Comparison of ENCODE assay signal across 20 mouse cellular contexts in genomic region chr11:113373331-113373730, GRCm38 (mm10).
A peak's percentile ranks its signal among the peaks of the same experiment; 100 is the strongest.
DNase-seq lines count a peak whose midpoint lies in the region; ATAC-seq and TF ChIP-seq lines count a peak whose summit lies in the region.
"Had no signal": no experiment of that assay in that cellular context is flagged by ENCODE, and none has a peak within 500 bp of the region (broad histone marks: within the 10 kb centered on the region; RNA-seq: fewer than 3 reads in every experiment).

No protein-coding gene starts in this region.

- H3K4me2 ChIP-seq in hindbrain, embryonic 15.5 days: no peak overlapping the region
- no peak overlapping the region for H3K4me2 ChIP-seq in hindbrain, embryonic 12.5 days (replicated peaks)
- H3K4me2 ChIP-seq in midbrain, postnatal 0 days (ENCODE audit: low read depth, low read length, poor library complexity, severe bottlenecking): no peak overlapping the region
- H3K4me2 ChIP-seq in midbrain, embryonic 15.5 days: no peak overlapping the region
- no peak overlapping the region for H3K4me2 ChIP-seq in liver, embryonic 12.5 days
- H3K4me2 ChIP-seq: embryonic facial prominence, embryonic 15.5 days; forebrain, embryonic 15.5 days; limb, embryonic 12.5 days; liver, embryonic 11.5 days; midbrain, embryonic 13.5 days had no signal

- H3K27me3 ChIP-seq in hindbrain, embryonic 15.5 days: no peaks in the 10 kb centered on the region
- H3K27me3 ChIP-seq in hindbrain, embryonic 12.5 days: no peaks in the 10 kb centered on the region
- no peaks in the 10 kb centered on the region for H3K27me3 ChIP-seq in midbrain, postnatal 0 days (ENCODE audit: insufficient read depth, low read length)
- H3K27me3 ChIP-seq in midbrain, embryonic 15.5 days (replicated peaks): no peaks in the 10 kb centered on the region
- H3K27me3 ChIP-seq in liver, embryonic 12.5 days (replicated peaks): no peaks in the 10 kb centered on the region
- H3K27me3 ChIP-seq: embryonic facial prominence, embryonic 15.5 days; forebrain, embryonic 15.5 days; limb, embryonic 12.5 days; midbrain, embryonic 13.5 days had no signal

- ATAC-seq in cerebellum, adult (ENCODE audit: insufficient number of reproducible peaks, low FRiP score, low TSS enrichment): no peak
- ATAC-seq in hindbrain, embryonic 15.5 days (ENCODE audit: low FRiP score, low read depth): no peak
- ATAC-seq in hindbrain, embryonic 12.5 days (ENCODE audit: low FRiP score): no peak
- ATAC-seq in midbrain, postnatal 0 days (ENCODE audit: low FRiP score): no peak; the same call in 1 of the 2 replicates
- ATAC-seq in midbrain, embryonic 15.5 days (replicated peaks): no peak
- no peak for ATAC-seq in liver, embryonic 12.5 days
- ATAC-seq: forebrain, embryonic 15.5 days; inflammation-experienced regulatory T-cells, adult 6 months; midbrain, embryonic 13.5 days had no signal

- H3K27ac ChIP-seq in hindbrain, embryonic 15.5 days (replicated peaks): 0 out of 2 replicates have a peak overlapping the region, but pooled peaks have one; percentile 36
- H3K27ac ChIP-seq in hindbrain, embryonic 12.5 days: no peak overlapping the region
- no peak overlapping the region for H3K27ac ChIP-seq in midbrain, postnatal 0 days (ENCODE audit: low read depth, low read length)
- no peak overlapping the region for H3K27ac ChIP-seq in midbrain, embryonic 15.5 days
- no peak overlapping the region for H3K27ac ChIP-seq in liver, embryonic 12.5 days
- H3K27ac ChIP-seq: embryonic facial prominence, embryonic 15.5 days; forebrain, embryonic 15.5 days; limb, embryonic 12.5 days; midbrain, embryonic 13.5 days; stomach, postnatal 0 days had no signal

- DNase-seq in cerebellum, postnatal 25 days: peak; percentile 30 to 47
- DNase-seq in midbrain, postnatal 0 days (ENCODE audit: low spot score): peak; percentile 76
- peak; percentile 51 to 53 for DNase-seq in layer of hippocampus, postnatal 10 days (ENCODE audit: low spot score in 2 of 2)
- DNase-seq: adrenal gland, postnatal 25 days; kidney, adult 8-10 months; kidney, postnatal 10 days; lung, adult 18-20 months; lung, postnatal 10 days had no signal

- H3K9me3 ChIP-seq in hindbrain, embryonic 15.5 days: no peaks in the 10 kb centered on the region
- H3K9me3 ChIP-seq in hindbrain, embryonic 12.5 days (replicated peaks): no peaks in the 10 kb centered on the region; the same call in 1 of the 2 replicates
- H3K9me3 ChIP-seq in midbrain, postnatal 0 days (ENCODE audit: low read length): no peaks in the 10 kb centered on the region
- no peaks in the 10 kb centered on the region for H3K9me3 ChIP-seq in midbrain, embryonic 15.5 days
- H3K9me3 ChIP-seq in liver, embryonic 12.5 days (replicated peaks): no peaks in the 10 kb centered on the region
- H3K9me3 ChIP-seq: forebrain, embryonic 15.5 days had no signal

- no peak overlapping the region for H3K4me3 ChIP-seq in hindbrain, embryonic 15.5 days
- H3K4me3 ChIP-seq in hindbrain, embryonic 12.5 days: no peak overlapping the region
- H3K4me3 ChIP-seq in midbrain, postnatal 0 days (ENCODE audit: low read depth, low read length): no peak overlapping the region
- H3K4me3 ChIP-seq in midbrain, embryonic 15.5 days: no peak overlapping the region
- no peak overlapping the region for H3K4me3 ChIP-seq in liver, embryonic 12.5 days
- H3K4me3 ChIP-seq: embryonic facial prominence, embryonic 15.5 days; forebrain, embryonic 15.5 days; limb, embryonic 12.5 days; midbrain, embryonic 13.5 days had no signal

- no peaks in the 10 kb centered on the region for H3K36me3 ChIP-seq in hindbrain, embryonic 15.5 days
- no peaks in the 10 kb centered on the region for H3K36me3 ChIP-seq in hindbrain, embryonic 12.5 days
- H3K36me3 ChIP-seq in midbrain, postnatal 0 days (ENCODE audit: insufficient read depth, low read length): no peaks in the 10 kb centered on the region
- H3K36me3 ChIP-seq in midbrain, embryonic 15.5 days (replicated peaks): no peaks in the 10 kb centered on the region
- peaks cover 13% of the 10 kb centered on the region for H3K36me3 ChIP-seq in liver, embryonic 12.5 days
- H3K36me3 ChIP-seq: embryonic facial prominence, embryonic 15.5 days; forebrain, embryonic 15.5 days; limb, embryonic 12.5 days; midbrain, embryonic 13.5 days had no signal

- TF ChIP-seq CTCF in midbrain, postnatal 0 days (IDR thresholded peaks at IDR 0.05): no peak

- H3K9ac ChIP-seq in hindbrain, embryonic 15.5 days: no peak overlapping the region
- no peak overlapping the region for H3K9ac ChIP-seq in hindbrain, embryonic 12.5 days
- no peak overlapping the region for H3K9ac ChIP-seq in midbrain, postnatal 0 days (replicated peaks; ENCODE audit: low read length, poor library complexity, severe bottlenecking)
- H3K9ac ChIP-seq in midbrain, embryonic 15.5 days: no peak overlapping the region
- H3K9ac ChIP-seq in liver, embryonic 12.5 days: no peak overlapping the region
- H3K9ac ChIP-seq: embryonic facial prominence, embryonic 15.5 days; forebrain, embryonic 15.5 days; limb, embryonic 12.5 days; midbrain, embryonic 13.5 days had no signal

- H3K4me1 ChIP-seq in hindbrain, embryonic 15.5 days (replicated peaks): peaks cover 18% of the 10 kb centered on the region; the same call in 1 of the 2 replicates
- H3K4me1 ChIP-seq in hindbrain, embryonic 12.5 days: peaks cover 10% of the 10 kb centered on the region
- no peaks in the 10 kb centered on the region for H3K4me1 ChIP-seq in midbrain, postnatal 0 days (ENCODE audit: insufficient read depth, low read length)
- H3K4me1 ChIP-seq in midbrain, embryonic 15.5 days: peaks cover 5% of the 10 kb centered on the region; the same call in 1 of the 2 replicates
- no peaks in the 10 kb centered on the region for H3K4me1 ChIP-seq in liver, embryonic 12.5 days

- WGBS in hindbrain, embryonic 15.5 days: 66% methylated on average over 9 of the region's 9 CpGs
- WGBS in hindbrain, embryonic 12.5 days: 83% methylated on average over 9 of the region's 9 CpGs
- WGBS in midbrain, postnatal 0 days: 82% methylated on average over 9 of the region's 9 CpGs
- WGBS in midbrain, embryonic 15.5 days: 79% methylated on average over 9 of the region's 9 CpGs
- WGBS in liver, embryonic 12.5 days (ENCODE audit: insufficient replicate concordance): 86% methylated on average over 9 of the region's 9 CpGs
